Mouse (Mus musculus): ENCODE measurements around the gene Slx4. TPM values are rescaled to one million over a fixed set of nuclear protein-coding genes. Genes with fewer than 3 reads are reported as not detected.

The Slx4 gene
- polyA plus RNA-seq (2014; fragmentation: Illumina TruSeq; extraction: RNeasy Lipid Tissue Mini Kit (QIAGEN cat#74804); ENCODE audit: low read depth, low replicate concordance) = 14.1 TPM

DNA sequence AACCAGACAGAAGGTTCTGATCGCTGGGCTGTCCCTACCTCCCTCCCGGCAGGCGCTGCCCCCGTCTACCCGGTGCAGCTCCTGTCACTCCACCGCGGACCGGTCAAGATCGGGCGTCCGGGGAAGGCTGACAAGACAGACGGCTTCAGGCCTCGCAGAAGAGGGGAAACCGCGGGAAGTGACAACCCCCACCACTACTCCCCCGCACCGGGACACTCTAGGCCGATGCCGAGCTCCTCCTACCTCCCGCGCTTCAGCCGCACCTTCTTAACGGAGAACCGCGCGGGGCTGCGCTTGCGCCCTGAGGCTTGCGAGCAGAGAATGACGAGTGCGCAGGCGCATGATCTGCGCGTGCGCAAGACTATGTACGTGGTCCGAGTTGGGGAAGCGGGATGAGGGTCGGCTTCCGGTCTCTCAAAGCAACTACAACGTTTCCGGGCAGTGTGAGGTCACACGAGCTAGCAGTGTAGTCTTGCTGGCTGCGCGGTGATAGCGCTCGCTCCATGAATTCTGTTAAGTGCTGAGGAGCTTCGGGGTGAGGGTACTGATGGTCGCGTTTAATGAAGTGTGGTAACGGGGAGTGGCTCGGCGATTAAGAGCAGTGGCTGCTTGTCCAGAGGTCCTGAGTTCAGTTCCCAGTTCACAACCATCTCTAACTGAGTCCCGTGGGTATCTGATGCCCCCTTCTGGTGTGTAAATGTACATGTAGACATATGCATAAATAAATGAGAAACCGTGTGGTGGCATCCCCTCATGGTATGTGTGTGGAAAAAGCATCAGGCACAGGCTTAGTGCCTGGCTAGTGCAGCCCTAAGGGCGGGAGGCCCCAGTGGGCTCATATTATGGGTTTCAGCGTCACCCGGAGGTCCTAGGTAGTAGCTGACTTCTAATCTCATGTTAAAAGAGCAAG is at the start of gene Slx4:
Gene Slx4, minus strand, starts transcription at position 282 of the 910 bp plus-strand sequence.

DNA sequence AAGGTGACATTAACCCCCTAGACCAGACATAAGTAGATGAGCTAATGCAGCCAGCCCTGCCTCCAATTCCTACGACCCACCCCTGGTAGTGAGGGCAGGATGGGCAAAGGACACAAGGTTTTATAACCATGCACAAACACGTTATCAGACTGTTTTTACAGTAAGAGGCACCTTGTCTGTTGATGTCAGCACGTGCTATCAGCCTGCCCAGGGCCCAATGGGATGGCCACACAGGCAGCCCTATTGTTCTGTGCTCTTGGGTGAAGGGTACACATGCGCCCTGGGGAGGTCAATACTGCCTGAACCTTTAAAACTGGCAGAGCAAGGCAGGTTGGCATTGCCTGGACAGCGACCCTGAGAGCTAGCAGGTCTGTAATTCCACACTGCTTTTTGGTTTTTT is 33.2 kb upstream of the Slx4 start, which contains the start of gene Dnase1:
Gene Dnase1, plus strand, starts transcription at position 136 of the 400 bp plus-strand sequence.

DNA sequence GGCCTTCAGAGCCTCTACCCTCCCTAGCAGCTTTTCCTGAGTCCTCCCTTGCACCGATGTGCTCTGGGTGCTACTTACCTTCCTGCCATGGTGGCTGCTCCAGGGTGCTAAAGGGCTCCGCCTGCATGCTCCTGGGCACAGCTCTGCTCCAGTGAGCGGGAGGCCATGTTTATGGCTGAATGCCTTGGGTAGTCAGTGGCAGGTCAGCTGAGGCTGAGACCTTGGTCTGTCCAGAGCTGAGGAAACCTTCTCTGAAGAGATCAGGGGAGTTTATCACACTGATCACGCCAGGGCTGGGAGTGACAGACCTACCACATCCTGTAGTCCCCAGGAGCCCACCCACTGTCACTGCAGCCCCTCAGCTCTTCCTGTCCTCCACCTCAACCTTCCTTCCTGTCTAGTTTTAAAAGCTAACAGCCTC is 27.3 kb downstream of the Slx4 start, which contains the start of gene Nlrc3:
Gene Nlrc3, minus strand, starts transcription at position 382 of the 421 bp plus-strand sequence.

Other genes starting within 250 kb of the Slx4 start
- gene Olfr15, start 172.9 kb downstream of the Slx4 start, polyA plus RNA-seq (2014; fragmentation: Illumina TruSeq; extraction: RNeasy Lipid Tissue Mini Kit (QIAGEN cat#74804); ENCODE audit: low read depth, low replicate concordance) = not detected
- 34.5 TPM for gene Zfp174, start 156.5 kb downstream of the Slx4 start, polyA plus RNA-seq (2014; fragmentation: Illumina TruSeq; extraction: RNeasy Lipid Tissue Mini Kit (QIAGEN cat#74804); ENCODE audit: low read depth, low replicate concordance)
- gene Naa60, start 131.4 kb downstream of the Slx4 start, polyA plus RNA-seq (2014; fragmentation: Illumina TruSeq; extraction: RNeasy Lipid Tissue Mini Kit (QIAGEN cat#74804); ENCODE audit: low read depth, low replicate concordance) = 202 TPM
- 29.4 TPM for gene Zfp597, start 119.2 kb downstream of the Slx4 start, polyA plus RNA-seq (2014; fragmentation: Illumina TruSeq; extraction: RNeasy Lipid Tissue Mini Kit (QIAGEN cat#74804); ENCODE audit: low read depth, low replicate concordance)
- gene Gm20695, start 119.1 kb downstream of the Slx4 start, polyA plus RNA-seq (2014; fragmentation: Illumina TruSeq; extraction: RNeasy Lipid Tissue Mini Kit (QIAGEN cat#74804); ENCODE audit: low read depth, low replicate concordance) = 1.4 TPM
- not detected for gene 1700037C18Rik, start 95.1 kb downstream of the Slx4 start, polyA plus RNA-seq (2014; fragmentation: Illumina TruSeq; extraction: RNeasy Lipid Tissue Mini Kit (QIAGEN cat#74804); ENCODE audit: low read depth, low replicate concordance)
- gene Cluap1, start 95.0 kb downstream of the Slx4 start, polyA plus RNA-seq (2014; fragmentation: Illumina TruSeq; extraction: RNeasy Lipid Tissue Mini Kit (QIAGEN cat#74804); ENCODE audit: low read depth, low replicate concordance) = 30.6 TPM
- gene Nlrc3, start 27.1 kb downstream of the Slx4 start, polyA plus RNA-seq (2014; fragmentation: Illumina TruSeq; extraction: RNeasy Lipid Tissue Mini Kit (QIAGEN cat#74804); ENCODE audit: low read depth, low replicate concordance) = 2.0 TPM
- gene Dnase1, start 33.2 kb upstream of the Slx4 start, polyA plus RNA-seq (2014; fragmentation: Illumina TruSeq; extraction: RNeasy Lipid Tissue Mini Kit (QIAGEN cat#74804); ENCODE audit: low read depth, low replicate concordance) = not detected
- gene Trap1, start 74.1 kb upstream of the Slx4 start, polyA plus RNA-seq (2014; fragmentation: Illumina TruSeq; extraction: RNeasy Lipid Tissue Mini Kit (QIAGEN cat#74804); ENCODE audit: low read depth, low replicate concordance) = 83.5 TPM
- gene Crebbp, start 210.2 kb upstream of the Slx4 start, polyA plus RNA-seq (2014; fragmentation: Illumina TruSeq; extraction: RNeasy Lipid Tissue Mini Kit (QIAGEN cat#74804); ENCODE audit: low read depth, low replicate concordance) = 13.5 TPM